Mouse (Mus musculus): ENCODE results near the gene Plch1. TPM values are rescaled to one million over a fixed set of nuclear protein-coding genes. Genes with fewer than 3 reads are reported as not detected.

Gene Plch1
- total and polyA plus RNA-seq, 3 experiments = 0.07 to 0.14 TPM; not detected in 1

GRCm38 (mm10) chr3:63728325-63728724, 170.9 kb downstream of the Plch1 start:
- H3K4me3 ChIP-seq = no peak overlapping the region
- H3K27ac ChIP-seq = no peak overlapping the region
- H3K4me1 ChIP-seq (ENCODE audit: control insufficient read depth, insufficient read depth, low read length) = no peaks in the 10 kb centered on the region
- no peaks in the 10 kb centered on the region for H3K79me2 ChIP-seq (replicated peaks; ENCODE audit: control insufficient read depth, insufficient read depth, low read length)
- TF ChIP-seq POLR2A (IDR thresholded peaks at IDR 0.05; ENCODE audit: insufficient read depth, low read depth, low read length) = no peak
- TF ChIP-seq EP300 (IDR thresholded peaks at IDR 0.05; ENCODE audit: insufficient read depth, low read depth, low read length) = no peak
- TF ChIP-seq CTCF (IDR thresholded peaks at IDR 0.05) = no peak
- H3K36me3 ChIP-seq (ENCODE audit: control insufficient read depth, insufficient read depth, low read length) = no peaks in the 10 kb centered on the region
- no peak overlapping the region for H3K9ac ChIP-seq (ENCODE audit: low read depth, low read length)
- no peak for DNase-seq
- no peaks in the 10 kb centered on the region for H3K27me3 ChIP-seq (ENCODE audit: control insufficient read depth, insufficient read depth, low read length)
- 88% methylated on average over 1 of the region's 1 CpGs for WGBS
- intact Hi-C loops (cut with DNase I) = no loop called here

GRCm38 (mm10) chr3:63726667-63727342, 172.5 kb downstream of the Plch1 start:
- Histone ChIP-seq H3K27ac (no peak overlapping the region), H3K36me3 (ENCODE audit: control insufficient read depth, insufficient read depth, low read length) (no peaks in the 10 kb centered on the region), H3K4me1 (ENCODE audit: control insufficient read depth, insufficient read depth, low read length) (no peaks in the 10 kb centered on the region), H3K79me2 (replicated peaks; ENCODE audit: control insufficient read depth, insufficient read depth, low read length) (no peaks in the 10 kb centered on the region), H3K4me3 (no peak overlapping the region), H3K27me3 (ENCODE audit: control insufficient read depth, insufficient read depth, low read length) (no peaks in the 10 kb centered on the region), H3K9ac (ENCODE audit: low read depth, low read length) (no peak overlapping the region)
- intact Hi-C loops (cut with DNase I) = no loop called here
- no peak for DNase-seq
- WGBS = 66% methylated on average over 4 of the region's 4 CpGs
- TF ChIP-seq EP300 (IDR thresholded peaks at IDR 0.05; ENCODE audit: insufficient read depth, low read depth, low read length) (no peak), CTCF (IDR thresholded peaks at IDR 0.05) (no peak), POLR2A (IDR thresholded peaks at IDR 0.05; ENCODE audit: insufficient read depth, low read depth, low read length) (no peak)

- no peak overlapping the region for H3K4me3 ChIP-seq
- H3K36me3 ChIP-seq (ENCODE audit: control insufficient read depth, insufficient read depth, low read length) = no peaks in the 10 kb centered on the region
- DNase-seq = no peak
- no peak overlapping the region for H3K27ac ChIP-seq
- no peak for TF ChIP-seq EP300 (IDR thresholded peaks at IDR 0.05; ENCODE audit: insufficient read depth, low read depth, low read length)
- TF ChIP-seq CTCF (IDR thresholded peaks at IDR 0.05) = no peak
- no peak for TF ChIP-seq POLR2A (IDR thresholded peaks at IDR 0.05; ENCODE audit: insufficient read depth, low read depth, low read length)
- H3K27me3 ChIP-seq (ENCODE audit: control insufficient read depth, insufficient read depth, low read length) = no peaks in the 10 kb centered on the region
- 69% methylated on average over 2 of the region's 2 CpGs for WGBS
- no peak overlapping the region for H3K9ac ChIP-seq (ENCODE audit: low read depth, low read length)
- no peaks in the 10 kb centered on the region for H3K79me2 ChIP-seq (replicated peaks; ENCODE audit: control insufficient read depth, insufficient read depth, low read length)
- H3K4me1 ChIP-seq (ENCODE audit: control insufficient read depth, insufficient read depth, low read length) = no peaks in the 10 kb centered on the region
- intact Hi-C loops (cut with DNase I) = no loop called here
These were observed 205.6 kb downstream of the Plch1 start for GRCm38 (mm10) chr3:63693694-63694093.

- TF ChIP-seq EP300 (IDR thresholded peaks at IDR 0.05; ENCODE audit: insufficient read depth, low read depth, low read length) (no peak), POLR2A (IDR thresholded peaks at IDR 0.05; ENCODE audit: insufficient read depth, low read depth, low read length) (no peak), CTCF (IDR thresholded peaks at IDR 0.05) (no peak)
- Histone ChIP-seq H3K27ac (no peak overlapping the region), H3K4me3 (no peak overlapping the region), H3K79me2 (replicated peaks; ENCODE audit: control insufficient read depth, insufficient read depth, low read length) (no peaks in the 10 kb centered on the region), H3K27me3 (ENCODE audit: control insufficient read depth, insufficient read depth, low read length) (no peaks in the 10 kb centered on the region), H3K4me1 (ENCODE audit: control insufficient read depth, insufficient read depth, low read length) (no peaks in the 10 kb centered on the region), H3K36me3 (ENCODE audit: control insufficient read depth, insufficient read depth, low read length) (no peaks in the 10 kb centered on the region), H3K9ac (ENCODE audit: low read depth, low read length) (no peak overlapping the region)
- intact Hi-C loops (cut with DNase I) = no loop called here
- DNase-seq = no peak
- 89% methylated on average over 4 of the region's 4 CpGs for WGBS
These were observed 206.5 kb downstream of the Plch1 start for GRCm38 (mm10) chr3:63692727-63693126.

- WGBS = 71% methylated on average over 4 of the region's 4 CpGs
These were observed 230.5 kb downstream of the Plch1 start for GRCm38 (mm10) chr3:63668779-63669178.

GRCm38 (mm10) chr3:63665307-63665706, 234.0 kb downstream of the Plch1 start:
- H3K9ac ChIP-seq (ENCODE audit: low read depth, low read length) = no peak overlapping the region
- no peaks in the 10 kb centered on the region for H3K27me3 ChIP-seq (ENCODE audit: control insufficient read depth, insufficient read depth, low read length)
- intact Hi-C loops (cut with DNase I) = no loop called here
- H3K4me1 ChIP-seq (ENCODE audit: control insufficient read depth, insufficient read depth, low read length) = no peaks in the 10 kb centered on the region
- H3K79me2 ChIP-seq (replicated peaks; ENCODE audit: control insufficient read depth, insufficient read depth, low read length) = no peaks in the 10 kb centered on the region
- WGBS = 59% methylated on average over 3 of the region's 3 CpGs
- no peak overlapping the region for H3K27ac ChIP-seq
- H3K36me3 ChIP-seq (ENCODE audit: control insufficient read depth, insufficient read depth, low read length) = no peaks in the 10 kb centered on the region
- no peak overlapping the region for H3K4me3 ChIP-seq
- DNase-seq = no peak
- TF ChIP-seq EP300 (IDR thresholded peaks at IDR 0.05; ENCODE audit: insufficient read depth, low read depth, low read length) (no peak), POLR2A (IDR thresholded peaks at IDR 0.05; ENCODE audit: insufficient read depth, low read depth, low read length) (no peak), CTCF (IDR thresholded peaks at IDR 0.05) (no peak)

More at GRCm38 (mm10) chr3:63668779-63669178, 230.5 kb downstream of the Plch1 start:
- Histone ChIP-seq H3K4me3 (no peak overlapping the region), H3K79me2 (replicated peaks; ENCODE audit: control insufficient read depth, insufficient read depth, low read length) (no peaks in the 10 kb centered on the region), H3K4me1 (ENCODE audit: control insufficient read depth, insufficient read depth, low read length) (no peaks in the 10 kb centered on the region), H3K9ac (ENCODE audit: low read depth, low read length) (no peak overlapping the region), H3K27ac (no peak overlapping the region), H3K36me3 (ENCODE audit: control insufficient read depth, insufficient read depth, low read length) (no peaks in the 10 kb centered on the region), H3K27me3 (ENCODE audit: control insufficient read depth, insufficient read depth, low read length) (no peaks in the 10 kb centered on the region)
- no peak for TF ChIP-seq CTCF (IDR thresholded peaks at IDR 0.05)
- no peak for TF ChIP-seq POLR2A (IDR thresholded peaks at IDR 0.05; ENCODE audit: insufficient read depth, low read depth, low read length)
- TF ChIP-seq EP300 (IDR thresholded peaks at IDR 0.05; ENCODE audit: insufficient read depth, low read depth, low read length) = no peak
- DNase-seq = no peak
- intact Hi-C loops (cut with DNase I) = no loop called here

Measured in heart, adult 2 months (tissue).